Mouse (Mus musculus) liver, adult 2 months (tissue): Measurements from ENCODE around the gene Tnfaip6.

Source experiments
- CTCF ChIP-seq: fragments of 200-500 bp; IDR thresholded peaks from 2 replicates; pipeline ENCODE4 v1.5.1; 2011; ENCODE audit warnings: low read depth, low read length, control low read depth
- POLR2A ChIP-seq: fragments of 200-500 bp; IDR thresholded peaks from 2 replicates; pipeline ENCODE4 v1.6.1; 2011; ENCODE audit warnings: low read length, control low read depth; ENCODE audit not compliant: insufficient read depth; ENCODE audit errors: extremely low read depth

- TF ChIP-seq CTCF (no peak), POLR2A (no peak)
These were observed 35.5 kb downstream of the Tnfaip6 start for GRCm38 (mm10) chr2:52073141-52073904.
